Mouse (Mus musculus): ENCODE measurements around the gene Ccdc50. TPM values are rescaled to one million over a fixed set of nuclear protein-coding genes. Genes with fewer than 3 reads are reported as not detected.

The Ccdc50 gene
- polyA plus RNA-seq (2015; fragmentation: Nextera tagmentation; extraction: Ambion mirVana), result 47.5 and 49.2 TPM in 2 replicates

- H3K4me1 ChIP-seq, result peaks cover 41% of the 10 kb centered on the region
- H3K4me2 ChIP-seq (replicated peaks), result peak within 1 kb of the TSS; percentile 63
- peak within 1 kb of the TSS; percentile 95 for H3K27ac ChIP-seq (replicated peaks)
- peak within 1 kb of the TSS; percentile 79 for H3K4me3 ChIP-seq
- peak; percentile 92 for ATAC-seq (replicated peaks)
- H3K27me3 ChIP-seq, result no peaks in the 10 kb centered on the region
- no peaks in the 10 kb centered on the region for H3K36me3 ChIP-seq
- H3K9ac ChIP-seq (replicated peaks), result peak within 1 kb of the TSS; percentile 92
- WGBS, result under 1% methylated on average over 64 of the region's 69 CpGs
- no peaks in the 10 kb centered on the region for H3K9me3 ChIP-seq
Observed at GRCm38 (mm10) chr16:27388761-27389451, at the start of gene Ccdc50. TSS of gene Ccdc50 (plus strand) at chr16:27388869.

- Histone ChIP-seq H3K4me1 (no peaks in the 10 kb centered on the region), H3K27me3 (no peaks in the 10 kb centered on the region), H3K36me3 (no peaks in the 10 kb centered on the region), H3K4me2 (replicated peaks) (no peak overlapping the region), H3K4me3 (no peak overlapping the region), H3K9ac (replicated peaks) (no peak overlapping the region), H3K27ac (replicated peaks) (no peak overlapping the region), H3K9me3 (no peaks in the 10 kb centered on the region)
- ATAC-seq (replicated peaks), result no peak
- WGBS, result 85% methylated on average over 3 of the region's 3 CpGs
Observed at GRCm38 (mm10) chr16:27347521-27347920, 41.1 kb upstream of the Ccdc50 start.

GRCm38 (mm10) chr16:27348359-27348758, 40.3 kb upstream of the Ccdc50 start:
- no peak overlapping the region for H3K4me3 ChIP-seq
- no peak for ATAC-seq (replicated peaks)
- no peaks in the 10 kb centered on the region for H3K36me3 ChIP-seq
- H3K4me2 ChIP-seq (replicated peaks), result no peak overlapping the region
- H3K9me3 ChIP-seq, result no peaks in the 10 kb centered on the region
- H3K27me3 ChIP-seq, result no peaks in the 10 kb centered on the region
- H3K4me1 ChIP-seq, result no peaks in the 10 kb centered on the region
- no peak overlapping the region for H3K27ac ChIP-seq (replicated peaks)
- WGBS, result 83% methylated on average over 1 of the region's 1 CpGs
- H3K9ac ChIP-seq (replicated peaks), result no peak overlapping the region

- no peak overlapping the region for H3K4me2 ChIP-seq (replicated peaks)
- no peaks in the 10 kb centered on the region for H3K27me3 ChIP-seq
- H3K4me1 ChIP-seq, result no peaks in the 10 kb centered on the region
- no peak for ATAC-seq (replicated peaks)
- 87% methylated on average over 2 of the region's 2 CpGs for WGBS
- H3K9me3 ChIP-seq, result no peaks in the 10 kb centered on the region
- H3K9ac ChIP-seq (replicated peaks), result no peak overlapping the region
- H3K27ac ChIP-seq (replicated peaks), result no peak overlapping the region
- H3K4me3 ChIP-seq, result no peak overlapping the region
- no peaks in the 10 kb centered on the region for H3K36me3 ChIP-seq
Observed at GRCm38 (mm10) chr16:27349235-27349634, 39.4 kb upstream of the Ccdc50 start.

- WGBS, result 88% methylated on average over 7 of the region's 7 CpGs
- Histone ChIP-seq H3K9ac (replicated peaks) (no peak overlapping the region), H3K9me3 (no peaks in the 10 kb centered on the region), H3K36me3 (no peaks in the 10 kb centered on the region), H3K4me2 (replicated peaks) (no peak overlapping the region), H3K4me1 (no peaks in the 10 kb centered on the region), H3K27me3 (no peaks in the 10 kb centered on the region), H3K27ac (replicated peaks) (no peak overlapping the region), H3K4me3 (no peak overlapping the region)
- no peak for ATAC-seq (replicated peaks)
Observed at GRCm38 (mm10) chr16:27349878-27350532, 38.7 kb upstream of the Ccdc50 start.

GRCm38 (mm10) chr16:27354464-27354863, 34.2 kb upstream of the Ccdc50 start:
- no peak overlapping the region for H3K4me3 ChIP-seq
- H3K9me3 ChIP-seq, result no peaks in the 10 kb centered on the region
- no peak for ATAC-seq (replicated peaks)
- no peak overlapping the region for H3K9ac ChIP-seq (replicated peaks)
- H3K4me2 ChIP-seq (replicated peaks), result no peak overlapping the region
- H3K4me1 ChIP-seq, result no peaks in the 10 kb centered on the region
- no peaks in the 10 kb centered on the region for H3K36me3 ChIP-seq
- H3K27ac ChIP-seq (replicated peaks), result no peak overlapping the region
- H3K27me3 ChIP-seq, result no peaks in the 10 kb centered on the region
- WGBS, result 88% methylated on average over 2 of the region's 2 CpGs

GRCm38 (mm10) chr16:27360059-27360458, 28.6 kb upstream of the Ccdc50 start:
- no peak overlapping the region for H3K4me2 ChIP-seq (replicated peaks)
- no peaks in the 10 kb centered on the region for H3K4me1 ChIP-seq
- H3K4me3 ChIP-seq, result no peak overlapping the region
- no peaks in the 10 kb centered on the region for H3K9me3 ChIP-seq
- H3K36me3 ChIP-seq, result no peaks in the 10 kb centered on the region
- WGBS, result 97% methylated on average over 1 of the region's 1 CpGs
- no peak for ATAC-seq (replicated peaks)
- no peak overlapping the region for H3K9ac ChIP-seq (replicated peaks)
- H3K27me3 ChIP-seq, result no peaks in the 10 kb centered on the region
- H3K27ac ChIP-seq (replicated peaks), result no peak overlapping the region

- H3K4me2 ChIP-seq (replicated peaks), result no peak within 1 kb of the TSS
- no peak for ATAC-seq (replicated peaks)
- H3K9me3 ChIP-seq, result no peaks in the 10 kb centered on the region
- H3K4me1 ChIP-seq, result no peaks in the 10 kb centered on the region
- H3K4me3 ChIP-seq, result no peak within 1 kb of the TSS
- 70% methylated on average over 8 of the region's 8 CpGs for WGBS
- no peaks in the 10 kb centered on the region for H3K36me3 ChIP-seq
- H3K27me3 ChIP-seq, result no peaks in the 10 kb centered on the region
- H3K27ac ChIP-seq (replicated peaks), result no peak within 1 kb of the TSS
- H3K9ac ChIP-seq (replicated peaks), result no peak within 1 kb of the TSS
Observed at GRCm38 (mm10) chr16:27370191-27370590, 18.5 kb upstream of the Ccdc50 start, which contains the start of gene Uts2b. TSS of gene Uts2b (minus strand) at chr16:27370239.

- Histone ChIP-seq H3K9ac (replicated peaks) (no peak overlapping the region), H3K4me3 (no peak overlapping the region), H3K27me3 (no peaks in the 10 kb centered on the region), H3K36me3 (no peaks in the 10 kb centered on the region), H3K4me1 (no peaks in the 10 kb centered on the region), H3K27ac (replicated peaks) (no peak overlapping the region), H3K9me3 (no peaks in the 10 kb centered on the region), H3K4me2 (replicated peaks) (no peak overlapping the region)
- no peak for ATAC-seq (replicated peaks)
- WGBS, result 37% methylated on average over 2 of the region's 2 CpGs
Observed at GRCm38 (mm10) chr16:27370700-27371099, 18.0 kb upstream of the Ccdc50 start.

- whole genome bisulfite sequencing, result 75% methylated on average over 3 of the region's 3 CpGs
- no peak overlapping the region for H3K4me2 ChIP-seq (replicated peaks)
- ATAC-seq (replicated peaks), result no peak
- H3K9me3 ChIP-seq, result no peaks in the 10 kb centered on the region
- no peak overlapping the region for H3K9ac ChIP-seq (replicated peaks)
- H3K27me3 ChIP-seq, result no peaks in the 10 kb centered on the region
- no peak overlapping the region for H3K4me3 ChIP-seq
- H3K36me3 ChIP-seq, result no peaks in the 10 kb centered on the region
- no peaks in the 10 kb centered on the region for H3K4me1 ChIP-seq
- no peak overlapping the region for H3K27ac ChIP-seq (replicated peaks)
Observed at GRCm38 (mm10) chr16:27374139-27374538, 14.5 kb upstream of the Ccdc50 start.

- no peak for ATAC-seq (replicated peaks)
- Histone ChIP-seq H3K4me3 (no peak overlapping the region), H3K27me3 (no peaks in the 10 kb centered on the region), H3K9me3 (no peaks in the 10 kb centered on the region), H3K27ac (replicated peaks) (no peak overlapping the region), H3K4me1 (no peaks in the 10 kb centered on the region), H3K4me2 (replicated peaks) (no peak overlapping the region), H3K9ac (replicated peaks) (no peak overlapping the region), H3K36me3 (no peaks in the 10 kb centered on the region)
- 97% methylated on average over 2 of the region's 2 CpGs for WGBS
Observed at GRCm38 (mm10) chr16:27375318-27375717, 13.4 kb upstream of the Ccdc50 start.

- Histone ChIP-seq H3K9me3 (no peaks in the 10 kb centered on the region), H3K4me2 (replicated peaks) (no peak overlapping the region), H3K4me1 (no peaks in the 10 kb centered on the region), H3K4me3 (no peak overlapping the region), H3K36me3 (no peaks in the 10 kb centered on the region), H3K9ac (replicated peaks) (no peak overlapping the region), H3K27ac (replicated peaks) (no peak overlapping the region), H3K27me3 (no peaks in the 10 kb centered on the region)
- no peak for ATAC-seq (replicated peaks)
Observed at GRCm38 (mm10) chr16:27376556-27376955, 12.1 kb upstream of the Ccdc50 start.
